Mouse (Mus musculus) cerebral cortex, adult 2 months (tissue): ENCODE measurements around the gene B230217C12Rik.

ENCODE experiments used
- WGBS: fragments of 180-500 bp; shearing (Covaris S2); methylation state at CpG from one replicate; pipeline ENCODE4 v1.1.7; 2018; 5-methylcytosine and 5-hydroxymethylcytosine counted together

Gene B230217C12Rik

GRCm38 (mm10) chr11:97840539-97840954 is at the start of gene B230217C12Rik:
Gene B230217C12Rik (plus strand): TSS chr11:97840780.
- WGBS = 2% methylated on average over 6 of the region's 6 CpGs

DNA sequence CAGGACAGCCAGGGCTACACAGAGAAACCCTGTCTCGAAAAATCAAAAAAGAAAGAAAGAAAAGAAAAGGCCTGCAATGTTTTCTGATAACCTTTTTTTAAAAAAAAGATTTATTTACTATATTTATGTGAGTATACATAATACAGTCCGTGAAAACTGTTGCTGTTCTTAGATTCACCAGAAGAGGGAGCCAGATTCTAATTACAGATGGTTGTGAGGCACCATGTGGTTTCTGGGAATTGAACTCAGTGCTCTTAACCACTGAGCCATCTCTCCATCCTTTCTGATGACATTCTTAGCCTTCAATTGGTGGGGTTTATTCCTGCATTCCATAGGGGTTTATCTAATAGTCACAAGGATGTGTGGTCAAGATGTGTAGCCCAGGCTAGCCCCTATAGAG is 47.4 kb upstream of the B230217C12Rik start:
- 4% methylated on average over 2 of the region's 2 CpGs for WGBS

DNA sequence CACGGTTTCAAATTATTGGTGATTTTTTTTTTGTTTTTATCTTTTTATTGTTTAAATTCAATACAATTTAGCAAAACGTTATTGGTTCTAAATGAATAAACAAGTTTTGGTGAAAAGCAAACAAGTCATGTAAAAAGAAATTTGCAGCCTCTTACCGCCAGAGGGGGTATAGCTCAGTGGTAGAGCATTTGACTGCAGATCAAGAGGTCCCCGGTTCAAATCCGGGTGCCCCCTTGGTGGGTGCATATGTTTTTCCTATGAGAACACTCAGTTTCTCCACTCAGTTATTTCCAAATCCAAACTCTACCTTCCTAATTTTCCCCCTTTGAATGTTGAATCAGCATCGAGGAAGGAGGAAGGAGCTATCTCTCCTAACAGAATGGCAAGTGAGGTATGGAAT is 43.7 kb upstream of the B230217C12Rik start:
- 2% methylated on average over 6 of the region's 6 CpGs for WGBS

DNA sequence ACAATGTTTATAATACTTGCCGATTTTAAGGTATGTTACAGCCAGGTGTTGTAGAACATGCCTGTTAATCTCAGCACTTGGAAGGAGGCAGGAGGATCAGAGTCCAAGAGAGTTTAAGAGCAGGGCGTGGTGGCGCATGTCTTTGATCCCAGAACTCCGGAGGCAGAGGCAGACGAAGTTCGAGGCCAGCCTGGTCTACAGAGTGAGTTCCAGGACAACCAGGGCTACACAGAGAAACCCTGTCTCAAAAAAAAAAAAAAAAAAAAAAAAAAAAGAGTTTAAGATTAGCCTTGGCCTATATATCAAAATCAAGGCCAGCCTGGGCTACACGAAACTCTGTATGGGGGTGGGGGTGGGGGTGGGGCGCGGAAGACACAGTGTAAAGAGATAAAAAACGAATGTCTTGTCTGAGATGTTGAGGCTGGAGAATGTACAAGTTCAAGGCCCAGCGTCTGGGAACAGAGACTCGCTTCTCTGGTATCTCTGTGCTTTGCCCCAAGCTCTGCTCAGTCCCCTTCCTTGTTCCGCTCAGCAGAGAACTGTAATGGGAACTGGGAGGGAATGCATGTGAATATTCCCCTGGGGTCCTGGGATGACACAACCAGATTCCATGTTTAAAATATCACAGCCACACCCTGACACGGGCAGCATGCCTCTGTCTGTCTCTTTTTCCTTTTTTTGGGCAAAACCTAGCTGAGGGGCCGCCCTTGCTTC is 43.1 kb upstream of the B230217C12Rik start:
- WGBS = 55% methylated on average over 15 of the region's 15 CpGs

- WGBS = 51% methylated on average over 8 of the region's 8 CpGs
These were observed 42.5 kb upstream of the B230217C12Rik start for GRCm38 (mm10) chr11:97798083-97798435.

DNA sequence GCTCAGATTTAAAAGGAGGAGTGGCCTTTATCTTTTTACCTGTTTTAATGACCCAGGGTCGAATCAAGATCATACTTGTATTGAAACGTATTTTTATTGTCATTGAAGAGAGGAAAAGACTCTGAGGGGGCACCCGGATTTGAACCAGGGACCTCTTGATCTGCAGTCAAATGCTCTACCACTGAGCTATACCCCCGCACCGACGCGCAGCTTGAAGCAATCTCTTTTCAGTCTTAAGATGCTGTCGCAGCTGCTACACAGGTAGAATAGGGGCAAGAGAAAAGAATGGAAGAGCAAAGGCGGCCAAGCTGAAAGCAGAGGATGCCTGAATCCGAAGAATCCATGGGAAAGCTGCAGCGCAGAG is 41.8 kb upstream of the B230217C12Rik start, which contains the start of gene Lasp1:
Gene Lasp1 (plus strand): TSS at position 219 of the 364 bp plus-strand sequence.
- WGBS = 1% methylated on average over 11 of the region's 11 CpGs

DNA sequence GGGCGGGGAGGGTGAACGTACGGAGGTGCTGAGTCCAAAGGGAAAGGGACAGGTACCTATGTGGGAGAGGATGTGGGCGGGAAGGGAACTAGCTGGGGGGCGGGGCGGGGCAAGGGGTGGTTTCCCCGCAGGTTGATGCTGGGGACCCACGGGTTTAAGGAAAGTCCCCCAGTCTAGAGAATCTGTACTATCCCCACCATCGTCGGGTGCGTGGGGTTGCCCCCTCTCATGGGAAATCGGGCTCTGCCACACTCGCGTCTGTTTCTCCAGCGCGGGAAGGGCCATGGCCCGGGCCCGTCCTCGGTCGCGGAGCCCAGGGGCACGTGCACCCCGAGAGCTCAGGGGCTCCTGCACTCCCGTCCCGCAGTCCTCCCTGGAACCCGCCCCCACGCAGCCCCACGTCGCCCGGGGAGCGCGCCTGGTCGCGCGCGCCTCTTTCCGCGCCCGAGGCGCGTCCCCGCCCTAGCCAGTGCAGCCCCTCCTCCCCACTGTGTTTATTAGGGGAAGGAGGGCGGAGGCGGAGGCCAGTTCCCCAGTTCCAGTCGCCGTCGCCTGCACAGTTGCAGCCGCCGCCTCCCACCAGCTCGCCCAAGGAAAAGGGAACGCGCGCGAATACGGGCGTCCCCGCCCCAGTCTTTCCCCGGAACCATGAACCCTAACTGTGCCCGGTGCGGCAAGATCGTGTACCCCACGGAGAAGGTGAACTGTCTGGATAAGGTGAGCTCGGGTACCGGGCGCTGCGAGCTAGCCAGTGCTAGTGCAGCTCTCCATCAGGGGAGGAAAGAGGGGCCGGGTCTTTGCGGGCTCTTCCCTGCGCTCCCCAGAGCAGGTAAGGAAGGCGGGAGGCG is 41.2 kb upstream of the B230217C12Rik start:
- under 1% methylated on average over 70 of the region's 71 CpGs for WGBS

GRCm38 (mm10) chr11:97799994-97800690 is 40.4 kb upstream of the B230217C12Rik start:
- under 1% methylated on average over 25 of the region's 43 CpGs for WGBS

DNA sequence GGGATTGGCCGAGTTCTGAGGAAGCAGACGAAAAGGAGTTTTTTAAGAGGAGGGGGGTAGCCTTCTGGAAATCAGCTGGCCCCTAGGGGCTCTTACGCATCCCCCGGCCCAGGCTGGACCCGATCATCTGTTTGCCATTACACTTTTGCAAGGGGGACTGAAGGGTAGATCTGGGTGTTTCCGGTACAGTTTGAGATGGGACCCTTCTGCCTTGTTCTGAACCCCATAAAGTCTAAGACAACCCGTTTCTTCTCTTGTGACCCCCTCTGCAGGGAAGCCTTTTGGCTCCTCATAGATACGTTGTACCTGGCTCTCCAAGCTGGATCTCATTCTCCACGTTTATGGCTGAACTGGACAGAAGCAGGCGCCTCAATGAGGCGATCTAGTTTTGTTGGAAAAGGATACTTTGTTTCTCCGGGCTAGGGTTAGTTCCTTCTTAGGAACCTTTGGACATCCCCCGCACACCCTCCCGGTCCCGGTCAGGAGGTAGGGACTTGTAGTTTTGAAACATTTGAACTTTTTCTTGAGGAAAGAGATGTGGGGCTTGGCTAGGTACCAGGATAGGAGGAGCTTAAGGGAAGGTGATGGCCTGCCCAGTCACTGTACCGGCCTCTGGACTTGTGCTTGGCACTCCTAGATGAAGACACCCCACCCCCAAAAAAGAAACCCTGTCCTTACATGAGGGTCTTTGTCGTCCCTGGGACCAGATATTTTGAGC is 39.7 kb upstream of the B230217C12Rik start:
- WGBS = 2% methylated on average over 17 of the region's 17 CpGs

DNA sequence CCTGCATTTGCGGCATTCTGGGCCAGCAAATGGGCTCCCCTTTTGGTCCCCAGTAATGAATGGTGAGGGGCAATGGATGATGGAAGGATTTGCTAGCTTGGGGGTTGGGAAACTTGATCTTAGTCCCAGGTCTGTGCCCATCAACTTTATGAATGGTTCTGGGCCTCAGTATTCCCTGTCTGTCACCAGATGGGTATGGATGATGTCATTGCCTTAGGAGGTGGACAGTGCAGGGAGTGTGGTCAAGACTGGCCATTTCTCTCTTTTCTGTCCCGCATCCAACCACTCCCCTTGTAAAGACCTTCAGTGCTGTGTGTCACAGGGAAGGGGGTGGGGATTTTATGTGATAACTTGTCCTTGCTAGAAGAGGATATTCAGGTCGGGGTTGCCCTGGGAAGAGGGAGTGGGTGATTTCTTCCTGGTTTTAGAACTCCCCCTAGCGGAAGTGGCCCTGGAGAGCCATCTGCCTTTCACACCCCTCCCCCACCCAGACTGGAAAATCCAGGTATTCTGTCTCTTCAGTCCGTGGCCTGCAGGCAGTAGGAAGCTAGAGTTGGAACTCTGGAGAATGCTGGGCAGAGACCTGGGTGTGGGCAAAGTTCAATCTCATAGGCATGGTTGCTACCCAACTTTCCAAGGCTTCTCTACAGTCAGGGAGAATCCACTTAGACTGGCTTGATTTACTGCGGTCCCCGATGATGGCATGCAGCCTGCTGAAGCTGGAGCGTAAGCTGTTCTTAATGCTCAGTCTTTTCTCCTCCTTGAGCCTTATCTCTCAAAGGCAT is 39.0 kb upstream of the B230217C12Rik start:
- WGBS = 13% methylated on average over 8 of the region's 8 CpGs

DNA sequence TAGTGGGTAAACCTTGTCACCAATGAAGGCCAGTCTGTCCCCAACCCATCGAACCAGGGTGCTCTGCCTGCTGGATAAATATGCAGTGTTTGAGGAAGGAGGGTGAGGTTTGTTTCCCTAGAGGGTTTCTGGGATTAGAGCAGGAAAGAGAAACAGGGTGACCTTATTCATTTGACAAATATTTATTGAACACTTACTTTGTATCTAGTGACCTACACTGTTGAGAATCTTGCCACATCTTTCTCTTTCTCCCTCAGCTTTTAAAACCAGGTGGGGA is 38.4 kb upstream of the B230217C12Rik start:
- 17% methylated on average over 1 of the region's 1 CpGs for WGBS

DNA sequence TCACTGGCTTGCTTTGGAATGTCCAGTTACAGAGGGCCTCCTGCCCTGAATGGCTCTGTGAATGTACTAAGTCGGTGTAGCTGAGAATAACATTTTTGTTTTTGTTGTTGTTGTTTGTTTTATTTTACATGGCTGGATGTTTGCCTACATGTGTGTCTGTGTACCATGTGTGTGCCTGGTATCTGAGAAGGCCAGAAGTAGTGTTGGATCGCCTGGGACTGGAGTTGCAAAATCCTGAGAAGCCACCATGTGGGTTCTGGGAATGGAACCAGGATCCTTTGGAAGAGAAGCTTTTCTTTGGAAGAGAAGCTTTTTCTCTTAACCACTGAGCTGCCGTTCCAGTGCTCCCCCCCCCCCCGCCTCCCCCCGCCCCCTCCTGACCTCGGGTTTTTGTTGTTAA is 38.1 kb upstream of the B230217C12Rik start:
- WGBS = 18% methylated on average over 6 of the region's 6 CpGs

GRCm38 (mm10) chr11:97803847-97804246 is 36.7 kb upstream of the B230217C12Rik start:
- 71% methylated on average over 5 of the region's 5 CpGs for WGBS

DNA sequence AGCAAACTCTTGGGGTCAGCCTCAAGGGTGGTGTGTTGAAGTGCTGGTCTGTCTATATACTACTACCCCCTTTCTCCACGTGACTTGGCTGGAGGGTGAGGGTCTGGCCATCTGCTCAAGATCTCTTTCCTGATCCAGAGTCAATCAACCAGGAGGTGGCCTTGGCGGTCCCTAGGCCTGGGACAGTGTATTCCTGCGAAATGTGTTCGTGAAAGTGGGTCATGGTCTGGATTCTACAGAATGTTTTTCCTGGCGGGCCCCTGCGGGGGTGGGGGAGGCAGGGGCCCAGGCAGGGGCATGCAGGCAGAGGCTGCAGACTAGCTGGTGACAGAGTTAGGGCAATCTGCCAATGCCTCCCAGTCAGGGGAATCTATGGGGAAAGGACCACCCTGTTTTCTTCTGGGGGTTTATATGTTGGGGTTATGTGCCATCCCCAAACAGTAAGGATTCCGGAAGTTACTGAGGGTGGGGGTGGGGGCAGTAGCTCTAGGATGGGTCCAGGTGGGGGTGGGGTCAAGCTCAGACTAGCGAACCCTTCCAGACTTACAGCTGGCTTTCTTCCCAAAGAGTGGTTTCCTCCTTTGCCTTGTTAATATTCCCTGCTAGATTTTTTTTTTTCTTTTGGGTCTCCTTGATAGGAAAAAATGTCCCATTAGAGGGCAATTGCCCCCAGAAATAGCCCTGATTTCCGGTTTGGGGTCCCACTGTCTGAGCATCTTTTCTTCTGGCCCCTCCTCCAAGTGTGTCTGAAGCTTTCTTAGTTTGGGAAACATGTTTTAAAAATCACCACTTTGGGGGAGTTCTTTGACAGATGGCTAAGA is 35.5 kb upstream of the B230217C12Rik start:
- 15% methylated on average over 9 of the region's 9 CpGs for WGBS

GRCm38 (mm10) chr11:97805662-97806612 is 34.6 kb upstream of the B230217C12Rik start:
- WGBS = 19% methylated on average over 15 of the region's 15 CpGs

- 69% methylated on average over 7 of the region's 7 CpGs for WGBS
These were observed 34.0 kb upstream of the B230217C12Rik start for GRCm38 (mm10) chr11:97806613-97806964.

DNA sequence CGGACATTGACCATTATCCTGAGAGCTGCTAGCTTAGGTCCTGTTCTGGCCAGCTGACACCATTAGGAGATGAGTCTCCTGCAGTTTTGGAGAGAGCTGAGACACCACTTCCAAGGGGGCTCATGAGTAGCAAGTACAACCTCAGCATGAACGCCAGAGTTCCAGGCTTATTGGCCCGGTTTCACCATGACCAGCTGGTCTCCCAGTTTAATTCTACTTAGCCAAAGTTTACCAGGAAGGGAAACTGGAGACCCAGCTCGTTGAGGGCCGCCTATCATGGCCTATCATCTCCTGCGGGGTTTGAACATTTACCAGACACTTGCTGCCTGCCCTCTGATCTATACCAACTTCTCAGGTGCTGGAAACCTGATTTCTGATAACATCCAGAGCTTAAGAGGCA is 33.0 kb upstream of the B230217C12Rik start:
- WGBS = 36% methylated on average over 6 of the region's 6 CpGs

DNA sequence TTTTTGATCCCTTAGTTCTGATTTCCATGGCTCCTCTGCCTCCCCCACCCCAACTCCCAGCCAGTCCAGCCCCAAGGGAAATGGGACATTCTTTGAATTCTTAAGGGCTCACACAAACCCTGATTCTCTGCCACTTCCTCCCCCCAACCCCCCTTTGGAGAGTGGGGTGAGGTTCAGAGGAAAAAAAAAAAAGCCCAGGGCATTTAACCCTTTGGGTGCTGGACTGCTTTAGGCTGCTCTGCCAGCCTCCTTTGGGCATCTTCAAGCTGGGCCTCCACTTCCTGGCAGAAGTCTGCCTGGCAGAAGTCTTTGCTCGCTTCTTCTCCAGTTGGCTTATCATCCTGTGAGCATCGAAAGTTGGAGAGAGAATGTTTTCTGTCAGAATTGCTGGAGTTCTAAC is 32.5 kb upstream of the B230217C12Rik start:
- 23% methylated on average over 2 of the region's 2 CpGs for WGBS

- 48% methylated on average over 5 of the region's 5 CpGs for WGBS
These were observed 31.9 kb upstream of the B230217C12Rik start for GRCm38 (mm10) chr11:97808621-97809234.
